Mouse (Mus musculus) CH12.LX (cell line): Measurements from ENCODE around the gene Zbed4.

ENCODE experiments used
- CTCF ChIP-seq, 2 experiments: IDR thresholded peaks in 1 of 2; conservative IDR thresholded peaks in 1 of 2; 2 replicates each; pipeline ENCODE4 v1.5.1; 2011 to 2012; ENCODE audit warnings: low read depth in 2 of 2, low read length in 2 of 2, improper control_type of control experiment in 1 of 2, inconsistent platforms in 1 of 2, mild to moderate bottlenecking in 1 of 2, moderate library complexity in 1 of 2
- E2F4 ChIP-seq: IDR thresholded peaks from 2 replicates; pipeline ENCODE4 v1.6.1; 2011; ENCODE audit warnings: low read depth, low read length, improper control_type of control experiment; ENCODE audit not compliant: insufficient replicate concordance
- MAZ ChIP-seq: IDR thresholded peaks from 2 replicates; pipeline ENCODE4 v1.6.1; 2012; ENCODE audit warnings: low read depth, mild to moderate bottlenecking, inconsistent platforms, low read length, improper control_type of control experiment, moderate library complexity
- PAX5 ChIP-seq: IDR thresholded peaks from 2 replicates; pipeline ENCODE4 v1.6.1; 2012; ENCODE audit warnings: low read length, inconsistent platforms, mixed read lengths
- POLR2A ChIP-seq: IDR thresholded peaks from 2 replicates; pipeline ENCODE4 v1.6.1; 2011; ENCODE audit warnings: low read depth, mild to moderate bottlenecking, improper control_type of control experiment, low read length

- TF ChIP-seq MAZ (no peak), CTCF (conservative IDR thresholded peaks at IDR 0.05 in 1 of 2, IDR thresholded peaks at IDR 0.05 in 1 of 2; ENCODE audit: low read depth in 2 of 2, low read length in 2 of 2) (no peak), POLR2A (no peak), E2F4 (no peak), PAX5 (no peak)
Observed at GRCm38 (mm10) chr15:88801903-88802302, 50.4 kb downstream of the Zbed4 start.
